Mouse (Mus musculus) right cerebral cortex, adult 2 months (tissue): ENCODE data around the gene Pdzk1ip1.

ENCODE experiments used
- DNase-seq, 2 experiments: peaks; one replicate each; pipeline ENCODE4 v3.0.0; 2021 to 2022; ENCODE audit warnings: low spot score in 2 of 2

The Pdzk1ip1 gene

DNA sequence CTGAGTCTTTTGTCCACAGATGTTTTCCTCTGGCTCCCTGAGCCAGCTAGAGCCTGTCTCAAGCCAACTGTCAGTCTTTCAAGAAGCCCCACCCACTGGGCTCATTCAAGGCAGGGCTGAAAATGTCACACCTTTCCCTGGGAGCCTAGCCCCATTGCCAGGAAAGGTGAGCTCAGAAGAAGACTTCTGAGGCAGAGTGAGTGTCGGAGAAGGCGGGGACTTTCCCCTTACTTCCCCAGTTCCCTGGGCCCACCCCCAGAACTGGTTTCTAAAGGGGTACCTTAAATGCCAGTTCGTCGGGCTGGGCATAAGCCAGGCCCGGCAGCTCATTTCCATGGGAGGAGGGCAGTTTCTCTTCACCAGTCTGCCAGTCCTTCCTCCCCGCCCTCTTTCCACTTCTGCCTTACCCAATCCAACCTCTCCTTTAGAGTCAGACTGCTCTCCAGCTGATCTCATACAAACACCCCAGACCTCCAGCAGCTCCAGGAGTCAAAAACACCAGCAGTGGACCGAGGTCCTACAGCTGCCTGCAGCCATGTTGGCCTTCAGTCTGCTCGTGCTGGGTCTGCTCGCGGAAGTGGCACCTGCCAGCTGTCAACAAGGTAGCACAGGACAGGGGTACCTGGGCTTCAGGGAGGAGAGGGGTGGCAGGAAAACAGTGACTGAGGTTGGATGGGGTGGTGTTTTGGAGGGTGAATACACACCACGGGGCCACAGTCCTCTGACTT lies at the start of gene Pdzk1ip1:
Gene Pdzk1ip1 (plus strand): TSS at position 98 of the 728 bp plus-strand sequence.
- no peak for DNase-seq

DNA sequence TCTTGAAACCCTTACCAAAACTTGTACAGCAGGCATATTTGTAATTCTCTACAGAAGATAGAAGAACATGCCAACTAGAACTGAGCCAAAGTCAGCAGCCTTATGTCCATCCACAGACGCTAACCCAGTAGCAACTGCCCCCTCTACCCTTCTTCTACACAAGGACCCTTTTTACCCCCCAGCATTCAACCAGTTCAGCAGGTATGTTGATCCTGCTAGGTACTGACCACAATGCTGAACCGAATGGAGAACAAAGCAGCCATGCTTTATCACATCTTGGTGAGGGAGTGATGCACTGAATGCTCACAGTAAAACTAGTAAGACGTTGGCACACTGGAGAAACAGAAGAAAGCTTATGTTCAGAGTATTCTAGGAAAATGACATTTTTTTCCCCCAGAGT lies 42.9 kb upstream of the Pdzk1ip1 start:
- no peak for DNase-seq

DNA sequence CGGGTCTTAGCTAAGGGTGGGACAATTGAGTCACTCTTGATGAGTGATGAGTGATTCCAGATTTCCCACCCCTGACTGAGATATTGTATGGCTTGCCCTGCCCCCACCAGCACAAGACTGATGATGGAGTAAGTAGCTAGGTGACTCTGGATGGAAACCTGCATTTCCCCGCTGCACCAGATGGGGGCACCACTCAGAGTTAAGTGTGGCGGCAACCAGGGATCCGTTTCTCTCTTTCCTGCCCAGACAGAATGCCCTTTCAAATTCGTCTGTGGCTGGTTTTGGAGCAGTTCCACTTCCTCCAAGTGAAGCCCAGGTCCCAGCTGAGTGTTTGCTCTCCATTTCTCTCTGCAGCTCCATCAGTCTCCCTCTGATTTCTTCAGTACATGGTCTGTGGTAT lies 40.8 kb upstream of the Pdzk1ip1 start:
- peak; percentile 39 to 53 for DNase-seq

DNA sequence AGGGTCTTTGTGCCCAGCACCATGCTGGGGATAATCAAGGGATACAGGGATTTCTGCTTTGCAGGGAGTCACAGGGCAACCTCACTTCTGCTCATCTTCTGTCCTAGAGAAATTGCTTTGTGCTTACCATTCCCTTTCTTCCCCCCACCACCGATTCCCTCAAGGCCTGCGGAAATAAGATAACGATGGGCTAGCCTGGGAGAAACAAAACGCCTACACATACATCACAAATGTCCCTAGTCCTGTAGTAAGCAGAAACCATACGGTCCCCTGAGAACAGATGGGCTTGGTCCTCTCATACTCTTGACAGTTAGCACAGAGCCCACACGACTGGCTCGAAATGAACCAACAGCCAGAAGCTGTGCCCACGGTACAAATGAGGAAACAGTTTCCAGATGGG lies 40.3 kb upstream of the Pdzk1ip1 start:
- no peak for DNase-seq

DNA sequence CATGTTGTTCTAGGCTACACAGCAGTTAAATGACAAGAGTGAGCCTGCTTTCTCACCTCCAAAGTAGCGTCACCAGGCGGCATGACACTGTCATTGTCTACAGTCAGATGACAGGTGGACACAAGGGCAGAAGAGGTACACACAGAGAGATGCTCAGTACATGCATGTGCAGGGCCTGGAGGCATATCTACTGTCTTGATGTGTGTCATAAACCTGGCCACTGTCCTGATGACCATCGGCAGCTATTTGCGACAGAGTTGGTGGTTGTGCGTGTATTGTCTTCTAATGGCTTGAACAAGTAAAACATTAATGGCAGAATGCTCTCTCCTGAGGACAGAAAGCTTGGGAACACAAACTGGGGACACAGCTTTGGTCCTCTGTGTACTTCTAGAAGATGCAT lies 37.3 kb upstream of the Pdzk1ip1 start:
- no peak for DNase-seq

DNA sequence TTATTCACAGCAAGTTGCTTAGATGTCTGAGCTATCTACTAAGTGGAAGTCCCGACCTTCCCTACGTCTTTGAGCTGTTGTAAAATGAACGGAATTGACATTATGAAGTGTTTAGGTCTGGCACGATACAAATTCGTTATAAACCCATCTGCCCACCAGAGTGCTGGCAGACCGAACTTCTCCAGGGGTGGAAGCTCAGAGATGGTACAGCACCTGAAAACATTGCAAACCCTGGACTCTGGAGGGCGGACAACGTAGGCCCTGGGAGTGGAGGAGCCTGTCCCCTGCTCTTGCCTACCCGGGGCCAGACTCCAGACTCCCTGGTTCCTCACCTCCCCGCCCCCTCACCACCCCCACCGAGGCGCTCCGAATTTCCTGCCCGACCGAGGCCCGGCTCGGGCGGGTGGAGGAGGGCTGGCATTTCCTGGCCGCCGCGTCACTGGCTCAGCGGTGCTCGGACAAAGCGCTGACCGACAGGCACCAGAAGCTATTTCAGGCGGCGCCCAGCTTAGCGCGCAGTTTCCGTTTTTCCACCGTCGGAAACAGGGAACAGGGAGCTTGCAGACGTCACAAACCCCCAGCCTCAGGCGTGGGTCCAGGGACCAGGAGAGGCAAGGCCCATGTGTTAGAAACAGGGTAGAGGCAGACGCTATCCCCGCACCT lies 36.0 kb upstream of the Pdzk1ip1 start:
- no peak for DNase-seq

DNA sequence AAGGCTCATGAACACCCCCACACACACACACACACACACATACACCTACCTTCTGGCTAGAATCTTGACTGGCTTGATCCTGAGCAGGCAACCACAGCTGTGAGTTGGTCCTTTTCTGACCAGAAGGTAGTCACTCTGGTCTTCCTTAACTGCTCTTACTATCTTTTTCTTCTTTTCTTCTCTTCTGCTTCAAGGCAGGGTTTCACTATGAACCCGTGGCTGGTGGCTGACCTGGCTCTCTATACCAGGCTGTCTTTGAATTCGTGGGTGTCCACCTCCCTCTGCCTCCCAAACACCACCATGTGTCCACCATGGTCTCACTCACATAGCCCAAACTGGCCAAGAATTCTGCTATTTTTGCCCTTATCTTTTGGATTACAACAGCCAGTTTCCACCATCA lies 33.5 kb upstream of the Pdzk1ip1 start:
- DNase-seq = no peak

DNA sequence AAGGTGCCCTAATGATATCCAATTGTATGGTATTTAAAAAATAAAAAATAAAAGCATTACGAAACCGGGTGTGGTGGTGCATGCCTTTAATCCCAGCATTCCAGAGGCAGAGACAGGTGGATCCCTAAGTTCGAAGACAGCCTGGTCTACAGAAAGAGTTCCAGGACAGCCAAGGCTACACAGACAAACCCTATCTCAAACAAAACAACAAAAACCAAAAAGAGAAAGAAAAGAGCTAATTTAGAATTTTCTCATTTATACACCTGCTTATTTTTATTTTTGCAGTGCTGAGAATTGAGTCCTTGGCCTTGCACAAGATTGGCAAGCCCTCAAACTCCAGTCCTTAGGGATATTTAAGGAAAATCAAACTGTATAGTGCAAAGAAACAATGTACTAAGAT lies 32.8 kb upstream of the Pdzk1ip1 start:
- no peak for DNase-seq

DNA sequence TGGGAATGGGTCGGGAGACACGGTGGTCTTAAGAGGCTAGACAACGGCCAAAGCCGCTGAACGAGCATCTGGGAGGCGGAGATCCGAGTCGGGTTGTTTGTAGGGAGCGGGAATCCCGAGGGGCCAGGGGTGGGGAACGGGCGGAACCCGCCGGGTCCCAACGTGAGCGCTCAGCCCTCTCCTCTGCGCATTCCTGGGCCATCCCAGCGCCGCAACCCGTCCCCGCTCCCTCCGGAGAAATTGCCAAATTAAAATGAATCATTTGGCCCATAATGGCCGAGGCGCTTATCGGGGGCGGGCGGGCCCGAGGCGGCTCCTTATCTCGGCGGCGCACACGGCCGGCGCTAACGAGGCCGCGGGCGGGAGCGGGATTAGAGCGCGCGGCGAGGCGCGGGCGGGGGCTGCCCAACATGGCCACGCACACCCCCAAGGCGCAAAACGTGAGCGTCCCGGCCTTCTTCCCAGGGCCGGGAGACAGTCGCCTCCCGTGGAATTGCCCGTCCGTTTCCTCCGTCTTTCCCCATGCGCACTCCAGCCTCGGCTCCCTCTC lies 32.1 kb upstream of the Pdzk1ip1 start, which contains the start of gene Tal1:
Gene Tal1 (plus strand): TSS at position 56 of the 550 bp plus-strand sequence.
- no peak for DNase-seq

DNA sequence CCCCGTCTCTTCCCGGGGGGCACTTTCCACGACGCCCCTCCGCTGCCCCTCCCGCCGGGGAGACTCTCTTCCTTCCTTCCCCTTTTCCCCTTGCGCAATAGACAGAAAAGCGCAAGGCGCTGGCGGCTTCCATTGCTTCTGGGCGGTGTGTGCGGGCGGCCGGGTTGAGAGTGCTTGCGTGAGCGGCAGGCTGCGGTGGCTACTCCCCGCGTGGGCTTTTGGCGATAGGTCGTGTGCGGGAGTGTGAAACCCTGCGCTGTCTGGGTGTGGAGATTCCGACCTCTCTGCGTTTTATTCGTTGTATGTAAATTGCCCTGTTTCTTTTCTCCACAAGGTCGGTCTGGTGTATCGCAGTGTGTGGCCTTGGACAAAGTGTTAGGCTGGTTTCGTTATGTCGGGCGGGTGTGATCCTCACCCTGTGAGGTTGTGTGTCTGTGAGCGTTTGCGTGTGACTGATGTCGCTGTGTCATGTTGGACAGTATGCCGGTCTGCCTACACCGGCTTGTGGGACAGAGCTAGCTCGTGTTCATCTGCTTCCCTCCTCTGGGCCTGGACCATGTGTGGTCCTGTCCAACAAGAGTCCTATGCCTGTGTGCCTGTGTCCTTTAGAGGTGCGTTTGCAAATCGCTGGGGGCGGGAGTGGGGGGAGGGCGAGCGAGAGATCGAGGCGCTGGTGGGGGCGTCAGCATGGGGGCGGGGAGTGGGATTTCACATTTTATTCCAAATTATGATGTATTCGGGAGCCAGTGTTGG lies 31.4 kb upstream of the Pdzk1ip1 start:
- peak in 1 of 2 experiments; percentile 24 for DNase-seq

DNA sequence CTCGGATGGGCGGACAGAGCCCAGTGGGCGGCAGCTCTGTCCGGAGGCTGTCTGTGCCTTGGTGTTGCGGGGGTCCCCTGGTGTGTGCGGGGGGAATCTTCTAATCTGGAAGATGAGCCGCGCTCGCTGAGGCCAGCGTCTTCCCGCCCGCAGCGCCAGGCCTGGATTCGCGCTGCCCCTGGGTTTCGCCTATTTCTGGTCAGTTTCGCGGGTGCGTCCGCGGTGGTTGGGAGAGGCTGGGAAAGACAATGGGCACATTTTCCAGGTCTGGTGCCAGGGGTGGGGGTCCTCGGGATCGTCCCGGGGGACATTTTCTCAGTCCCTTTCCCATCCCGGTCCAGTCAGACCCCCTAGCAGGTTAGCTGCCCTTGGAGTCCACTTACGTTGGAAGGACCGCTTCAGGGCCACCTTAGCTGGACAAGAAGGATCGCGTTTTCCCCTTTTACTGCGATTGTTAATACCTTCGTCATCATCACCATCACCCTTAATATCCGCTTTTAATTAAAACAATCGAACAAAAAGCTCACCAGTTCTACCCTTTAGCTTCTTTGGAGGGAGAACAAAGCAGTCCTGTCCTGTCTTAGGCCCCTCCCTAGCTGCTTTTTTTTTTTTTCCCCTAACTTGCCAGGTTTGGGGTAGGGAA lies 30.7 kb upstream of the Pdzk1ip1 start:
- no peak for DNase-seq

DNA sequence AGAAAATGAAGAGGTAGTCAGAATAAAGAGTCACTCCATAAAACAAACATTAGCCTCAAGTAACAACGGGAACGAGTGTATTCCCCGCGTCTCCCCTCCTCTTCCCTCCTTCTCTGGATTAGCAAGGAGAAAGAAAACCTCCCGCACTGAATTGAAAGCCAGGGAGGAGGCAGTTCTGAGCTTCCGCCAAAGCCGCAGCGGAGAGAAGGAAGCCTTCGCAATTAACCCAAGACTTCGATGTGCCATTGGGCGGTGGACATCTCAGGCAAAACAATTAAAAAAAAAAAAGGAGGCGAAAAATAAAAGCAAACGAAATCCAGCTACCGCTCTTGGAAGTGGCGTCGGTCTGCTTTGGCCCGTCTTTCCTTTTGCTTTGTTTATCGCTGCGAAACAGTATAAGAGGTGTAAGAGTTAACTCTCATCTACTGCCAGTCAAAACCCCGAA lies 30.2 kb upstream of the Pdzk1ip1 start:
- DNase-seq = no peak

DNA sequence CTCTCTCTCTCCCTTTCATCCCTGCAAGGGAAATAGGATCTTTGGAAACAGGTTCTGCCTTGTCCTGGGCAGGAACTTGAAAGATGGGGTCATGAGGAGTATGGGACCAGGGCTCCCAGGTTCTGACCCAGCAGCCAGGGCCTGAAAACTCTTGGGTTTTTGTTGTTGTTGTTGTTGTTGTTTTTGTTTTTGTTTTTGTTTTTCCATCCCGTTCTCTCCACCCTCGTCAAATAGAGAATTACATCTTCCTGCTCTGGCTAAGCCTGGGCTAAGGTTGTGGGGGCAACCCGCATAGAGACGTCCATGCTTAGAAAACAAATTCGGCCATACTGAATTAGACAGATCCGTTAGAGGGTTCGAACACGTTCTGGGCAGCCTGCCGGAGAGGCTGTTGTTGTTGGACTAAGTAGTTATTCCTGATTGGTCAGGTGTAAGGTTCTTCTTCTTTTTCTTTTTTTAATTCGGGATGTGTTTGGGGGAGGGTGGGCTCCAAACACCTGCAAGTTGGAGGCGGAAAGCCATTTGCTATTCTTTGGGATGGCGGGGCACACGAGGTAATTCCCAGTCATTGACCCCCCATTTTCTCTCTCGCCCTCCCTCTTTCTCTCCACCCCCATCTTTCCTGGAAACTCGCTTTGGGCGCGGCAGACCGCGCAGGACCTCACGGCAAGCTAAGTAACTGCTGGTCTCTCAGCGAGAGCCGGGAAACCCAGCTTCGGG lies 29.5 kb upstream of the Pdzk1ip1 start:
- DNase-seq = no peak

DNA sequence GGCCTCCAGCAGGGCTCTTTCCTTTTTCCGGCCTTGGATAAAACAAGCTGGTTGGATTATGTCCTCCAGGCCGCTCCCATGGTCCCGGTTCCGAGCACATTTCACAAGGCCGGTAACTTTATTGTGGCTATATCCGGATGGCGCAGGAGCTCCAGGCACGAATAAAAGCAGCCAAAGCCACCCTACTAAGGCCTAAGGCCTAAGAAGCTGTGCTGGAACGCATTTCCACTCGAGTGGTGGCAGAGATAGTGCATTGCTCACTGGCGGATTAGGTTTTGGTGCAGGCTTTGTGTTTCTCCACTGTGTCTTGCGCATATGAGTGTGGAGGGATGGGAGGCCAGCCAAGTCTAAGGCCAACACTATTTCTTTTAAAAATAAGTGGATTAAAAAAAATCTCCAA lies 28.6 kb upstream of the Pdzk1ip1 start:
- DNase-seq = no peak

DNA sequence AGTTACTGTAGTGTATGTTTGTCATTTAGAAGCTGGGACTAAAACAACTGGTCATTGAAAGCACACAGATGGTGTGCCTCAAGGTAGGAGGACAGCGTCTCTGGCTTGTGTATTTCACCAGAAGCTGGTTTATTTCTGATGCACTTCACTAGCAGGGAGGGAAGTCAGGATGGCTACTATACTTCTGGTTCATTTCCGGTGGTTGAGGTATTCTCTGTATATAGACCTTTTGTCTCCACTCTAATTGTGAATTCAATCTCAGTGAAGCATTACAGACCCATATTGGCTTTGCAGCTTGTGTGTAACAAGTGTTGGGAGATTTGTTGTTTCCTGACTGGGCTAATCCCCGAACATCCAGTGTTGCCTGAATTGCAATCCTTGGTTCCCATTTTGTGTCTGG lies 27.8 kb upstream of the Pdzk1ip1 start:
- no peak for DNase-seq

DNA sequence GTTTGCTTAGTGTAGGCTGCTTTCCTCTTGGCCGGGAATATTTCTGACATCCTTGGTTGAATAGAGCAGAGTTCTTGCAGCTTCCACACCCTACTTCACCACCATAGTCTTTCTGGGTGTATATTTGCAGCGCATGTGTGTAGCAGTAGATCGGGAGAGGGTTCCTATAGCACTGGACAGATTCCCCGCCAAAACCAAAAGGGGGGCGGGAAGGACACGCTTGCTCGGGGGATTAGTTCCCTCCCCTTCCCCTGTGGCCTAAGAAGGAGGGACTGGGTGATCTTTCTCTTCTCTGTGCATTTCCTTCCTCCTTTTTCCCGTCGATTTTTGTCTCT lies 26.0 kb upstream of the Pdzk1ip1 start:
- no peak for DNase-seq

DNA sequence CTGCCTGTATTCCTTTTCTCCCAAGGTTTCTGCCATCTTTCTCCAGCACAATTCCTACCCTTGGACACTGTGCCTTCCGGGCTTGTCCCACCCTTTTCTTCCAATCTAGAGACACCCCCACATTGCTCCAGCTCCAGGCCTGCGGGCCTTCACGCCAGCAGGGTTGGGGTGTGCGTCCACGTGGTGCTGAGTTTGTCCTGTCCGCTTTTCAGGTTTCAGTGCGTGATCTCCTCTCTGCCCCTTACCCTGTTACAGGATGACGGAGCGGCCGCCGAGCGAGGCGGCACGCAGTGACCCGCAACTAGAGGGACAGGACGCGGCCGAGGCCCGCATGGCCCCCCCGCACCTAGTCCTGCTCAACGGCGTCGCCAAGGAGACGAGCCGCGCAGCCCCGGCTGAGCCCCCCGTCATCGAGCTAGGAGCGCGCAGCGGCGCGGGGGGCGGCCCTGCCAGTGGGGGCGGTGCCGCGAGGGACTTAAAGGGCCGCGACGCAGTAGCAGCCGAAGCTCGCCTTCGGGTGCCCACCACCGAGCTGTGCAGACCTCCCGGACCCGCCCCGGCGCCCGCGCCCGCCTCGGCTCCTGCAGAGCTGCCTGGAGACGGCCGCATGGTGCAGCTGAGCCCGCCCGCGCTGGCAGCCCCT lies 25.5 kb upstream of the Pdzk1ip1 start:
- no peak for DNase-seq

DNA sequence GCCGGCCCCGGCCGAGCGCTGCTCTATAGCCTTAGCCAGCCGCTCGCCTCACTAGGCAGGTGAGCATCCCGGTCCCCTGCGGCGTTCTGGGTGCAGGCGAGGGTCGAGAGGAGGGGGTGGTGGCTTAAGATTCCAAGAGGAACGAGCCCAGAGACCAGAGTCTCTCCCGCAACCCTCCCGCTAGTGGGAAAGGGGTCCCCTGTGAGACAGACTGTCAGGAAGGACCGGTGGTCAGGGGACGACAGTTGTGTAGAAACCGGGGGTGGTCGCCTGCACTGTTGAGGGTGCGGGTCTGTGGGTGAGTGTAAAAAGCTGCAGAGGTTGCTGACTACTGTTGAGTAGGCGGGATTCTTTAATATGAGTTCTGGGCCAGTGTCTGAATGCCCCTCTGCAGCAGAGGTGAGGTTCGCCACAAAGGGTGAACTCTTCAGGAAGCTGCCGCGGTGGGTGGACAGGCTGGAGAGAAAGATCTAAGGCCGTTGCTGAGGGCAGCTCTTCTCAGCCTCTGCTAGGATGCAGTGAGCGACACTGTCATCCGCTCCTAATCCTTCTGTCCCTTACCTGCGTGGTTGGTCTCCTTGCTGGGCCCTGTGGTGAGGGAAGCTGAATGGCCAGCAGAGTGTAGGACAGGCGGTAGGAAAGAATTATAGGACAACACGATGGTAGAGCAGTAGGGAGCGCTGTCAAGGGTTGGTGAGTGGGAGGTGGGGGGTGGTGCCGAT lies 24.8 kb upstream of the Pdzk1ip1 start:
- no peak for DNase-seq

DNA sequence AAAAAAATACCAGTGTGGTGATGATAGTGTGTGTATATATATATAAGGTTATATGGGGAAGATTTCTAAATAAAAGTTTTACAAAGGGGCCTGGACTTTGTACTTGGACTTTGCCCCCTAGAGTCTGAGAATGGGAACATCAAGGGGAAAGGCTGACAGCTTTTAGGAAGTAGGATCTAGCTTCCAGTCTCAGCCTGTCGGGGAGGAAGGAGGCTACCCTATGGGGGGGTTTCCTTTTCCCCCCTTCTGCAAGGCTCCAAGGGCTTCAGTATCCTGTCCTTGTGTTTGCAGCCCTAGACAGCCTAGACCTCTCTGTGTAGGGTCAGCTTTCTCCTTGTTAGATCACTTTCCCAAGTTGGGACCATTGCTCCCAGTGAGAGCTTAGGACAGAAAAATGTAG lies 16.8 kb upstream of the Pdzk1ip1 start:
- no peak for DNase-seq

DNA sequence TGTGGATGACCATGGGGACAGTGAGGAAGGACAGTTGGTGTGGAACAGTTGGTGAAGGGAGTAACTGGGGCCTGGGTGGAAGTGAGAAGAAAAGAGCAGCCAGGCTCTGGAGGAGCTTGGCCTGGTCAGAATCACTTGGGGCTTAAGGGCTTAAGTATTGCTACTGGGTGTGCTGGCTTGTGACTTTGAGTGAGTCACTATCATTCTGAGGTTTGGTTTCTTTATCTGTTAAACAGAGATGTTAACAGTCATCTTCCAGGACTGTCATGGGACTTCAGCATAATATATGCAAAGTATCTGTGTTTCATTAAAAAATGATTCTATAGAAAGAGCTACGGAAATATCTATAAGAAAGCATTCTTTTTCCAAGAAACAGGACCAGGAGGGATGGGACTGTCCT lies 13.7 kb upstream of the Pdzk1ip1 start:
- DNase-seq = no peak
